Mouse (Mus musculus) MEL (cell line): ENCODE measurements around the gene Hmgcs1. TPM values are rescaled to one million over a fixed set of nuclear protein-coding genes. Genes with fewer than 3 reads are reported as not detected.

ENCODE experiments used
- DNase-seq: peaks from one replicate; pipeline ENCODE4 v3.0.0; 2011; ENCODE audit warnings: low read depth, low spot score
- H3K27ac ChIP-seq: 2 replicates; pipeline ENCODE4 v1.5.1; 2012; ENCODE audit warnings: low read depth, mild to moderate bottlenecking, control low read depth, low read length, moderate library complexity; ENCODE audit not compliant: control insufficient read depth
- H3K27me3 ChIP-seq, 2 experiments: fragments of 150-350 bp in 1 of 2; sonication (generic) in 1 of 2; 2 replicates each; pipeline ENCODE4 v1.6.1; 2012; ENCODE audit warnings: low read length in 2 of 2, mild to moderate bottlenecking in 2 of 2, improper control_type of control experiment in 1 of 2, moderate library complexity in 1 of 2; ENCODE audit not compliant: insufficient read depth in 2 of 2, control insufficient read depth in 1 of 2
- H3K36me3 ChIP-seq, 2 experiments: 2 replicates each; pipeline ENCODE4 v1.6.1; 2012 to 2014; ENCODE audit warnings: low read length in 2 of 2, improper control_type of control experiment in 1 of 2, inconsistent platforms in 1 of 2, mild to moderate bottlenecking in 1 of 2; ENCODE audit not compliant: insufficient read depth in 2 of 2, control insufficient read depth in 1 of 2
- H3K4me1 ChIP-seq, 2 experiments: fragments of 150-350 bp in 1 of 2; sonication (generic) in 1 of 2; 2 replicates each; pipeline ENCODE4 v1.6.1; 2012; ENCODE audit warnings: low read length in 2 of 2, improper control_type of control experiment in 1 of 2, mild to moderate bottlenecking in 1 of 2; ENCODE audit not compliant: insufficient read depth in 2 of 2, control insufficient read depth in 1 of 2
- H3K4me3 ChIP-seq, 2 experiments: fragments of 150-350 bp in 1 of 2; sonication (generic) in 1 of 2; 2 replicates each; pipeline ENCODE4 v1.5.1; 2012; ENCODE audit warnings: low read depth in 2 of 2, low read length in 2 of 2, mild to moderate bottlenecking in 2 of 2, moderate library complexity in 2 of 2, control low read depth in 1 of 2, improper control_type of control experiment in 1 of 2; ENCODE audit not compliant: control insufficient read depth in 1 of 2, insufficient read depth in 1 of 2
- H3K79me2 ChIP-seq: 2 replicates; pipeline ENCODE4 v1.6.1; 2012; ENCODE audit warnings: mild to moderate bottlenecking, low read length, moderate library complexity; ENCODE audit not compliant: control insufficient read depth, poor library complexity, insufficient read depth
- H3K9ac ChIP-seq: 2 replicates; pipeline ENCODE4 v1.6.1; 2012; ENCODE audit warnings: low read depth, mild to moderate bottlenecking, control low read depth, low read length, moderate library complexity; ENCODE audit not compliant: control insufficient read depth, poor library complexity, severe bottlenecking
- H3K9me3 ChIP-seq: fragments of 150-350 bp; sonication (generic); replicated peaks from 2 replicates; pipeline ENCODE4 v1.6.1; 2012; ENCODE audit warnings: mild to moderate bottlenecking, low read length, improper control_type of control experiment, moderate library complexity; ENCODE audit not compliant: insufficient read depth
- CTCF ChIP-seq, 3 experiments: IDR thresholded peaks in 2 of 3; conservative IDR thresholded peaks in 1 of 3; 2 replicates each; pipeline ENCODE4 v1.5.1; 2011 to 2012; ENCODE audit warnings: low read length in 3 of 3, low read depth in 2 of 3, mild to moderate bottlenecking in 2 of 3, improper control_type of control experiment in 1 of 3, inconsistent platforms in 1 of 3, mixed read lengths in 1 of 3, moderate library complexity in 1 of 3; ENCODE audit not compliant: control insufficient read depth in 1 of 3, insufficient read depth in 1 of 3, poor library complexity in 1 of 3, severe bottlenecking in 1 of 3
- E2F4 ChIP-seq: IDR thresholded peaks from 2 replicates; pipeline ENCODE4 v1.6.1; 2011; ENCODE audit warnings: low read depth, low read length, improper control_type of control experiment, borderline replicate concordance
- EP300 ChIP-seq, 2 experiments: IDR thresholded peaks; 2 replicates each; pipeline ENCODE4 v1.6.1; 2011; ENCODE audit warnings: improper control_type of control experiment in 2 of 2, low read length in 2 of 2, low read depth in 1 of 2, mild to moderate bottlenecking in 1 of 2
- KAT2A ChIP-seq: conservative IDR thresholded peaks from 2 replicates; pipeline ENCODE4 v1.6.1; 2012; ENCODE audit warnings: low read depth, low read length, improper control_type of control experiment, inconsistent platforms
- NRF1 ChIP-seq: IDR thresholded peaks from 2 replicates; pipeline ENCODE4 v1.6.1; 2014; ENCODE audit warnings: low read depth, mild to moderate bottlenecking, inconsistent platforms, low read length, improper control_type of control experiment, moderate library complexity; ENCODE audit not compliant: poor library complexity, insufficient read depth, severe bottlenecking
- POLR2AphosphoS5 ChIP-seq: IDR thresholded peaks from 2 replicates; pipeline ENCODE4 v1.6.1; 2012; ENCODE audit warnings: low read depth, borderline replicate concordance, mild to moderate bottlenecking, inconsistent platforms, low read length, moderate library complexity, mixed read lengths
- RAD21 ChIP-seq: IDR thresholded peaks from 2 replicates; pipeline ENCODE4 v1.6.1; 2011; ENCODE audit warnings: mild to moderate bottlenecking, low read depth, low read length, improper control_type of control experiment
- SMC3 ChIP-seq: IDR thresholded peaks from 2 replicates; pipeline ENCODE4 v1.6.1; 2011; ENCODE audit warnings: low read depth, low read length, improper control_type of control experiment
- UBTF ChIP-seq: IDR thresholded peaks from 2 replicates; pipeline ENCODE4 v1.6.1; 2012; ENCODE audit warnings: low read depth, mild to moderate bottlenecking, inconsistent platforms, low read length, improper control_type of control experiment, moderate library complexity, borderline replicate concordance; ENCODE audit not compliant: insufficient read depth
- USF1 ChIP-seq: IDR thresholded peaks from 2 replicates; pipeline ENCODE4 v1.6.1; 2014; ENCODE audit warnings: low read depth, mild to moderate bottlenecking, inconsistent platforms, low read length, improper control_type of control experiment, moderate library complexity
- USF2 ChIP-seq, 2 experiments: IDR thresholded peaks; 2 replicates each; pipeline ENCODE4 v1.6.1; 2011 to 2012; ENCODE audit warnings: improper control_type of control experiment in 2 of 2, low read length in 2 of 2, borderline replicate concordance in 1 of 2, inconsistent platforms in 1 of 2, low read depth in 1 of 2, mild to moderate bottlenecking in 1 of 2; ENCODE audit not compliant: insufficient read depth in 1 of 2
- ZC3H11A ChIP-seq: IDR thresholded peaks from 2 replicates; pipeline ENCODE4 v1.6.1; 2012; ENCODE audit warnings: low read depth, mild to moderate bottlenecking, inconsistent platforms, low read length, improper control_type of control experiment
- ZKSCAN1 ChIP-seq: IDR thresholded peaks from 2 replicates; pipeline ENCODE4 v1.6.1; 2012; ENCODE audit warnings: low read depth, mild to moderate bottlenecking, inconsistent platforms, low read length, improper control_type of control experiment, moderate library complexity
- ZMIZ1 ChIP-seq: IDR thresholded peaks from 2 replicates; pipeline ENCODE4 v1.6.1; 2012; ENCODE audit warnings: low read depth, mild to moderate bottlenecking, inconsistent platforms, low read length, improper control_type of control experiment, moderate library complexity
- ZNF384 ChIP-seq: IDR thresholded peaks from 2 replicates; pipeline ENCODE4 v1.6.1; 2012; ENCODE audit warnings: low read depth, mild to moderate bottlenecking, inconsistent platforms, low read length, improper control_type of control experiment
- polyA plus RNA-seq, 2 experiments: library from polyadenylated mRNA; stranded (reverse) in 1 of 2; unstranded in 1 of 2; fragments of >175 nt in 1 of 2; fragments of >200 nt in 1 of 2; gene quantifications; 2 replicates each; pipeline versions ENCODE4 v1.2.1 to v1.2.4; 2012; ENCODE audit warnings: low replicate concordance in 2 of 2, low read depth in 1 of 2; ENCODE audit not compliant: insufficient read length in 2 of 2, insufficient read depth in 1 of 2, missing spikeins in 1 of 2
- total RNA-seq: library from RNA; depleted of rRNA; stranded (reverse); fragments of 300-350 nt; gene quantifications from 2 replicates; pipeline ENCODE4 v1.2.3, GENCODE M21; 2012

Hmgcs1 gene
- total and polyA plus RNA-seq, 3 experiments = 13.6 to 19.3 TPM; not detected in 1

GRCm38 (mm10) chr13:119648891-119649698 is 41.1 kb upstream of the Hmgcs1 start:
- TF ChIP-seq ZC3H11A = no peak
- no peak for TF ChIP-seq UBTF
- TF ChIP-seq ZMIZ1 = no peak
- TF ChIP-seq, all 39 proteins: peak for 0
- Histone ChIP-seq H3K27me3 (no peaks in the 10 kb centered on the region), H3K4me3 (no peak overlapping the region), H3K9ac (no peak overlapping the region), H3K36me3 (no peaks in the 10 kb centered on the region), H3K9me3 (no peaks in the 10 kb centered on the region), H3K27ac (no peak overlapping the region), H3K4me1 (no peaks in the 10 kb centered on the region), H3K79me2 (no peaks in the 10 kb centered on the region)
- no peak for DNase-seq

GRCm38 (mm10) chr13:119649699-119650046 is 40.5 kb upstream of the Hmgcs1 start:
- no peaks in the 10 kb centered on the region for H3K79me2 ChIP-seq
- no peak for TF ChIP-seq USF1
- TF ChIP-seq RAD21 = no peak
- no peak for TF ChIP-seq ZNF384
- TF ChIP-seq CTCF (IDR thresholded peaks at IDR 0.05 in 2 of 3, conservative IDR thresholded peaks at IDR 0.05 in 1 of 3; ENCODE audit: control insufficient read depth in 1 of 3, insufficient read depth in 1 of 3, low read depth in 2 of 3, low read length in 3 of 3, poor library complexity in 1 of 3, severe bottlenecking in 1 of 3) = no peak
- TF ChIP-seq E2F4 = no peak
- no peak for TF ChIP-seq ZMIZ1
- no peak for TF ChIP-seq USF2 (IDR thresholded peaks at IDR 0.05; ENCODE audit: borderline replicate concordance in 1 of 2, insufficient read depth in 1 of 2, low read depth in 1 of 2, low read length in 2 of 2)
- TF ChIP-seq EP300 (IDR thresholded peaks at IDR 0.05; ENCODE audit: low read depth in 1 of 2, low read length in 2 of 2) = no peak
- no peak for TF ChIP-seq POLR2AphosphoS5
- TF ChIP-seq KAT2A = no peak
- TF ChIP-seq, all 39 proteins: peak for 0
- Histone ChIP-seq H3K27me3 (no peaks in the 10 kb centered on the region), H3K36me3 (no peaks in the 10 kb centered on the region), H3K4me1 (no peaks in the 10 kb centered on the region), H3K9ac (no peak overlapping the region), H3K27ac (no peak overlapping the region), H3K4me3 (no peak overlapping the region), H3K9me3 (no peaks in the 10 kb centered on the region)
- no peak for DNase-seq

- H3K79me2 ChIP-seq = no peaks in the 10 kb centered on the region
- H3K36me3 ChIP-seq = no peaks in the 10 kb centered on the region
- no peak for TF ChIP-seq NRF1
- no peak for TF ChIP-seq SMC3
- TF ChIP-seq USF2 (IDR thresholded peaks at IDR 0.05; ENCODE audit: borderline replicate concordance in 1 of 2, insufficient read depth in 1 of 2, low read depth in 1 of 2, low read length in 2 of 2) = no peak
- no peak for TF ChIP-seq ZKSCAN1
- TF ChIP-seq, all 39 proteins: peak for 0
- DNase-seq = no peak
- Histone ChIP-seq H3K9ac (no peak overlapping the region), H3K9me3 (no peaks in the 10 kb centered on the region), H3K27me3 (no peaks in the 10 kb centered on the region), H3K4me1 (no peaks in the 10 kb centered on the region), H3K4me3 (no peak overlapping the region), H3K27ac (no peak overlapping the region)
Observed at GRCm38 (mm10) chr13:119654734-119655133, 35.4 kb upstream of the Hmgcs1 start.
